Mouse (Mus musculus) megakaryocyte, adult 5-6 weeks (primary cell): ENCODE results near the gene Scamp4. TPM values are rescaled to one million over a fixed set of nuclear protein-coding genes. Genes with fewer than 3 reads are reported as not detected.
"Not testable (repeated sequence)": the region's sequence is repeated elsewhere in the genome, so short reads cannot be mapped to it uniquely, and the experiment has no call there.

ENCODE experiments used
- ATAC-seq: 2 replicates; pipeline ENCODE4 v1.8.0; 2016; ENCODE audit warnings: mild to moderate bottlenecking, inconsistent platforms; ENCODE audit not compliant: poor library complexity, severe bottlenecking
- total RNA-seq, 2 experiments: library from RNA; stranded (forward) in 1 of 2; stranded (reverse) in 1 of 2; fragments of 153-499, 151-499 nt in 1 of 2; fragments of 221-1000, 200-1000 nt in 1 of 2; gene quantifications; 2 replicates each; pipeline versions ENCODE4 v1.2.3 to v1.2.4; 2015 to 2017

The Scamp4 gene
- total RNA-seq, 2 experiments from 2014 or later, result 11.4 to 22.3 TPM

GRCm38 (mm10) chr10:80578131-80578750, 24.4 kb upstream of the Scamp4 start:
- peak; percentile 66 for ATAC-seq

- ATAC-seq, result 0 out of 2 replicates have a peak, but pooled peaks have one; percentile 17
Observed at GRCm38 (mm10) chr10:80578911-80579310, 23.8 kb upstream of the Scamp4 start.

DNA sequence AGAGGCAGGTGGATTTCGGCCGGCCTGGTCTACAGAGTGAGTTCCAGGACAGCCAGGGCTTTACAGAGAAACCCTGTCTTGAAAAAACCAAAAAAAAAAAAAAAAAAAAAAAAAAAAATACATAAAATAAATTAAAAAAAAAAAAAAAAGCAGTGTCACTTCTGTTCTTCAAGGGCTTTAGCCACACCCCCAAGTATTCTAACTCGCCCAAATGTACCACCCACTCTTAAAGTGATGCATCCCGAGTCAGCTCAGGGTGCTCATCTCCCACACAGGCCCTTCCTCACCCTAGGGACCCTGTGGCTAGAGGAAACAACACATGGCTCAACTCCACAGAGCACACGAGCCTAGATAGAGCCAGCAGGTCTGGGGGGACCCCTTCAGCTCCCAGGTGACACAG, 19.6 kb upstream of the Scamp4 start:
- no peak for ATAC-seq

DNA sequence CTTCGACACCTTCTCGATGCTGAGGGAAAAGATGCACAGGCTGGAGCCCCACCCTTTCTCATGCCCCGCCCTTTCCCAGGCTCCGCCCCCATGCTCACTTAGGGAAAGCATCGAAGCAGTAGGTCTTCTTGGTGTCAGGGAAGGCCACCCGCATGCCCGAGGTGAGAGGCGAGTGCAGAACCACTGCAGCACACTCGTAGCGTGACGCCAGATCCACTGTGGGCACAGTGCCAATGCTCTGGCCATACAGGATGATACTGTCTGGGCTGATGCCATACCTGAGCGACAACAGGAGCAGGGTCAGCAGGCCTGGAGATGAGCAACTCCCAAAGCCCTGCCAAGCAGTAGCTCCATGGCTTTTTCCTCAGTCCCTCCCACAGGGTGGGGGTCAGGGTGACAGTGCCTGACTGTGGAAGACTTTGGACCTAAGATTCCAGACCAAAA, 18.6 kb upstream of the Scamp4 start:
- ATAC-seq, result no peak

DNA sequence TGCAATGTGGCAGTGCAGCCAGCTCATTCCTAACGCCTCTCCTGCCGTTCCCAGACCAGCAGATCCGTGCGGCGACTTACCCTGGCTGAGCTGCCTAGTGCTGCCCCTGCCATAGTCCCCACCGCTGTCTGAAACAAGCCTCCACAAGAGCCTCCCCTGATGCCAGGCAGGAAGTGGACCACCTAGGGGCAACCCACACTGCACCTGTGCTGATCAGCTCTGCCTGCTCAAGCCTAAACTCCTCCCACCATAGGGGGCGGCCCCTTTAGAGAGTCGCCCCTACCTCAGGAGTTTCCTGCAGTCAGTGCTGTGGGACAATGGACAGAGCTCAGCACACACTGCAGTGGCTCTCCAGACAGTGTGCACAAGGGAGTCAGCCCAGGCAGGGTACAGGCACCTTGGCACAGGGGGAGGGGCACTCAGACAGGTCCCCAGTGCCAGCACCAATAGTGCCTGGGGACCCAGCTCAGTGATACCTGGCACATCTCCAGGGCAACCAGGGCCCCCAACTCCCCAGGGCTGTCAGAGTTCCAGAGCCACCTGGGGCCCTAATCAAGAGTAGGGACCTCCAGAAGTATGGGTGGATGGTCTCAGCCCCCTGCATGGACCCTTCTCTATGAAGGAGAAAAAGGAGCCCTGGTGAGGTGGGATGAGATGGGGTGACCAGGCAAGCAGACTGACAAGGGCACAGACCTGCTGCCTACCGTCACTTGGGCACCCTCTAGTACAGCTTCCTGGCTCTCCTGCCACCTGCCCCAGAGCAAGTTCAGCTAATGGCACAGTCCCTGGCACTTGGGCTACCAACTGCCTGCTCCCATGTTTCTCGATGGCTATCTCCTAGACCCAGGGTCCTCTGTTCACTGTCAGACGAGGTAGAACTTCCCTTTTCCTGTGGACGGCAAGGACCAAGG, 17.8 kb upstream of the Scamp4 start:
- ATAC-seq, result no peak

- ATAC-seq, result no peak
Observed at GRCm38 (mm10) chr10:80585581-80585980, 17.1 kb upstream of the Scamp4 start.

- ATAC-seq, result no peak
Observed at GRCm38 (mm10) chr10:80586407-80587304, 16.0 kb upstream of the Scamp4 start.

- ATAC-seq, result no peak
Observed at GRCm38 (mm10) chr10:80587305-80587657, 15.4 kb upstream of the Scamp4 start.

- ATAC-seq, result peak; percentile 20; the same call in 1 of the 2 replicates
Observed at GRCm38 (mm10) chr10:80589127-80589878, 13.4 kb upstream of the Scamp4 start.

- ATAC-seq, result peak; percentile 96
Observed at GRCm38 (mm10) chr10:80589879-80590854, 12.5 kb upstream of the Scamp4 start, which contains the start of gene Abhd17a. Gene Abhd17a, minus strand, starts transcription at chr10:80590341.

- no peak for ATAC-seq
Observed at GRCm38 (mm10) chr10:80596318-80596717, 6.4 kb upstream of the Scamp4 start.

- no peak for ATAC-seq
Observed at GRCm38 (mm10) chr10:80603364-80603763, 692 bp downstream of the Scamp4 start.

DNA sequence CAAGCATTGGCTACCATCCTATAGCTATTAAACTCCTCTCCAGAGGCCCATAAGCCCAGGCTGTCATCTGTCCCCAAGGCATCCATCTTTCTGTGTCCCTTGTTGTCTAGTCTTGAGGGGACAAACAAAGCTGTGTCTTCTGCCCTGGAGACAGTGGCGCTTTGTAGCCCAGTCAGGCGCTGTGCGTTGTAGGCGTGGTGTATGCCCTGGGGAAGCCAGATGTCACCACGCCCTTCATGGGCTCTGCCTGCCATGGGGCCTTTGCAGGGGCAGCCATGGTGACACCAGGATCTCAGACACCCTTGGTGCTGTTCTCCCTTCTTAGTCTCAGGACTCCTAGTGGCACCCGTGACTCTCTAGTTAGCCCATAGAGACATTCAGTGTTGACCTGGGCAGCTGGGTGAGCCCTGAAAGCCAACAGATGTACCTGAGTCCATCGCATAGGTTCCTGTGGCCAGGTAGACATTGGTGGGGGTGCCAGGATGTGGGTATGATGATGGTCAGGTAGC, 1.4 kb downstream of the Scamp4 start:
- no peak for ATAC-seq

DNA sequence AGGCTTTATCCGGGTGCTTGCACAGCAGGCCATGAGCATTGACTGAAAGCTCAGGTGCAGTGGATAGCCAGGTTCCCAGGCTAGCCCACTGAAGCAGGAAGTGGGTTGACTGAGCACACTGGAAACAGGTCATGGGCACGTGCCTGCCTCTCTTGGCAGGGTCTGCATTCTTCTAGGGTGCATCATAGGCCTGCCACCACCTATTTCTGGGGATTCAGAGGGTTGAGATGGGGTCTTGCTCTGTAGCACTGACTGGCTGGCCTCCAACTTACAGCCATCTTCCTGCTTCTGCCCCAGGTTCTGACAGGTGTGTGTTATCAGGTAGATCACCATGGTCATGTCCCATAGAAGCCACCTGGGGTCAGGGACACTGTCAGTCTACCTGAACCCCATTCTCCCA, 2.3 kb downstream of the Scamp4 start:
- no peak for ATAC-seq

DNA sequence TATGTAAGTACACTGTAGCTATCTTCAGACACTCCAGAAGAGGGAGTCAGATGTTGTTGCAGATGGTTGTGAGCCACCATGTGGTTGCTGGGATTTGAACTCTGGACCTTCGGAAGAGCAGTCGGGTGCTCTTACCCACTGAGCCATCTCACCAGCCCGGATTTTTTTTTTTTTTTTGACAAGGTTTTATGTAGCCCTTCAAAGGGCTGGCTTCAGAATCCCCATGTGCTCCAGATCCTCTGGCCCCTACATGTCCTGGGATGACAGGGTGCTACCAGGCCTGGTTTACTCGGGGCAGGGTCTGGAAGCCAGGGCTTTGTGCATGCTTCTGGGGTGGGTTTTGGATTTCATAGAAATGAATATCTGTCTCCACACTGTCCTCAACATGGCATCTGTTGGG, 3.0 kb downstream of the Scamp4 start, which contains the start of gene Gm49322:
Gene Gm49322 (plus strand): TSS at position 301 of the 400 bp plus-strand sequence.
- not testable (repeated sequence) for ATAC-seq

DNA sequence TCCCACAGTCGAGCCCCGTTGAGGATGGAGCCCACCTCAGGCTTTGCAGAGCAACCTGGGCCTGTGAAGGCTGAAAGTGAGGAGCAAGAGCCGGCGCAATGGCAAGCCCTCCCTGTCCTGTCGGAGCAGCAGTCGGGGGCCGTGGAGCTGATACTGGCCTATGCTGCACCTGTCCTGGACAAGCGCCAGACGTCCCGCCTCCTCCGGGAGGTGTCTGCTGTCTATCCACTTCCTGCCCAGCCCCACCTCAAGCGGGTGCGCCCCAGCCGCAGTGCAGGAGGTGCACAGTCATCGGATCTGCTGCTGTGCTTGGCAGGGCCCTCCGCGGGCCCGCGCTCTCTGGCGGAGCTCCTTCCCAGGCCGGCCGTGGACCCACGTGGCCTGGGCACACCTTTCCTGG, 3.6 kb downstream of the Scamp4 start:
- ATAC-seq, result no peak

GRCm38 (mm10) chr10:80606737-80607350, 4.2 kb downstream of the Scamp4 start:
- ATAC-seq, result no peak

- no peak for ATAC-seq
Observed at GRCm38 (mm10) chr10:80608435-80608834, 5.8 kb downstream of the Scamp4 start.
